Mouse (Mus musculus) CD4-positive helper T cell, adult 2 months (primary cell): Measurements from ENCODE around the gene Slc9b2.
A peak's percentile ranks its signal among the peaks of the same experiment; 100 is the strongest.

Source experiments
- DNase-seq: peaks from one replicate; pipeline ENCODE4 v3.0.0-alpha.2; 2012; ENCODE audit warnings: low read depth, missing footprints, low spot score

The Slc9b2 gene

DNA sequence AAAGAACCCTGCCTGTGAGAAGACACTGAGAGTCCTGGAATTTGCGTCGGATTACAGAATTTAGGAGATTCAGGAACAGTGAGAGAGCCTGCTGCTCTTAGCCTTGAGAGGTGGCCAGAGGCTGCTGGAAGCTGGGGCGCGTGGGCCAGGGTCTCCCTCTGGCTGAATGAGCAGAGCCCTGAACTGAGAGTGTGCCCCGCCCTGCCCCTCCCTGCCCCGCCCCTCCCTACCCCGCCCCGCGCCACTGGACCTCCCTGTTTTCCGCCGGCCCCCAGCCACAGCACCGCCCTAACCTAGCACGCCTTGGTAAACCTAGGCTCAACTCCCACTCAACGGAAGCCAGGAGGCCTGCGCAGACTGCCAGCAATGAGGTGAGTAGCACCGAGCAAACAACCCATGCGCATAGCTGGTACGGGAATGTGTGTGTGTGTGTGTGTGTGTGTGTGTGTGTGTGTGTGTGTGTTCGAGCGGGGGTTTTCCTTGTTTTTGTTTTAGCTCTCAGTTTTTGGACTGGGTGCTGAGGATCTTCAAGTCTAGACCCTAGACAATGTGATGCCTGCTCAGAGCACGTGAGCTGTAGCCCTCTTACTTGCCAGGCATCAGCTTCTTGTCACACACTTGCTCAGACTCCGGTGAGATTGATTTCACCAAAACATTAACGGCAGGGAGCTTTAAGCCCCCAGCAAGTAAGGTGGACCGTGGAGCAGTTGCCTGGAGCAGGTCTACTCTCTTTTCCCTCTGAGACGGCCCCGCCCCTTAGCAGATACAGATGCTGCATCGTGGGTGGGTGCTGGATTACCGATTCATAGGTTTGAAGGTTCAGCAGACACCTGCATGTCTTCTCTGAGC, at the start of gene Slc9b2:
Slc9b2 (plus strand) TSS at position 290 of the 849 bp plus-strand sequence.
- DNase-seq, result peak; percentile 88

DNA sequence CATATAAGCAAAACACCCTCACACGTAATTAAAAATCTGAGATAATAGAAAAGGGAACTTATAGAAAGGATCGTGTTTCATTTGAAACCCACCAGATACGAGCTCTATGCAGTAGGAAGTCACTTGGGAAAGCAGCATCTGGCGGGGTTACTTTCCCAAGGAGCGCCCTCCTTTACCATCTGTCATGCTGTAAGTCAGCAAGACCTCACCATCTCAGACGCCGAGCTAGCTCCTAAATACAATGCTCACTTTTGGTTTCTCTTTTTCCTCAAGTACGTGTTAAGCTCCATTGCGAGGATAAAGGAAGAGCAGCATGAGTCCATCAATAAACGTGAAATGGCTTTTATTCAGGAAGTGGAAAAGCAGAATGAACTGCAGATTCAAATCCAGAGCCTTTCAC, 48.6 kb upstream of the Slc9b2 start:
- DNase-seq, result no peak

DNA sequence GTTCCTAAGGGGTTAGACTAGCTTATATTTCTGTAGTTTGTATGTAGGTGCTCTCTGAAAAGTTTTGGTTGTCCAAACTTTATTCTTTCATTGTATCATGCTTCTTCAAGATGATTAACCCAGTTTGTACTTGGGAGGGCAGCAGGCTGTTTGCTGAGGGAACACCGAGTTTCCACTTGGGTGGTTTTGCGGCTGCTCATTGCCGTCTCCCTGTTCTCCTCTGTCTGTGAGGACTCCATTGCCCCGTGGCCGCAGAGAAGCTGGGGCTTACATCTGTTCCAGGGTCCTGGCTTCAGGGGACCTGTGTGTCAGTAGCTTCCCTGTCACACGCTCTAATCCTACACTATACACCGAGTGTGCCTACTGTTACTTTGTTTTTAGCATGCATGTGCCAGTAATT, 47.3 kb upstream of the Slc9b2 start:
- DNase-seq, result no peak

DNA sequence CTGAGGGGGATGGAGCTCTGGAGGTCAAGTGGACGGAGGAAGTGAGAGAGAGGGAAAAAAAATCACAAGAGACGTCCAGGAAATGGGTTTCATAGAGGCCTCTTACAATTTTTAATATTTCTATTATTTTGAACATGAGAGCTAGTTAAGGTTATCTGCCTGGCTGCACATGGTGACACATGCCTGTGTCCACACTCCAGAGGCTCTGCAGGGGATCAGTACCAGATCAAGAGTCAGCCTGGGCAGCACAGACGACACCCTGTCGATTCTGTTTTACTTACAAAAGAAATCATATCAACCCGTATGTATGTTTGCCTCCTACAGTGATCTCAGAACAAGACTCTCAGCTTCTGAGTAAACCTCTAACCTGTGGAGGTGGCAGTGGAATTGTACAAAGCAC, 38.9 kb upstream of the Slc9b2 start:
- no peak for DNase-seq

DNA sequence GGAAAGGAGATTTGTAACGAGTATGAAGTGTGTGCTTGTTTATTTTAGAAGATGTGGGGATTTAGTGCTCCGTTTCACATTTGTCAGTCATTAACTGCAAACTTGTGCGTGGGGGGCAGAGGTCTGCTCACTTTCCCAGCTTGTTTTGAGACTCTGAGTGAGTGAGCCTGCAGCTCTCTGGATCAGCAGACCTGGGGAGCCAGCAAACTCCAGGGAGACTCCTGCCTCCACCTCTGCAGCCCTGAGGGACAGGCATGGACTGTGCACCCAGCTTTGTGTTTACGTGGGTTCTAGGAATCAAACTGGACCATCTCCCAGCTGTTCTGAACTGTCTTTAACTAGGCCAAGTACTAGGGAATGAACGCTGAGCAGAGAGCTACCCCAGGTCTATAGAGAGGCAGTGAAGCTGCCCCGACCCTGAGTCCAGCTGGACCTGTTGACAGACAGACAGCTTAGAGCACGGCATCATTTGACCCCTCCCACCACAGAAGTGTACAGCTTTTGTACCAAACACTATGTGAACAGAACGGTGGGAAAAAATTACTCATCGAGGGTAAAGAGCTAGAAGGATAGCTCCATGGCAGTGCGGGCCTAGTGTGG, 38.0 kb upstream of the Slc9b2 start:
- DNase-seq, result no peak

DNA sequence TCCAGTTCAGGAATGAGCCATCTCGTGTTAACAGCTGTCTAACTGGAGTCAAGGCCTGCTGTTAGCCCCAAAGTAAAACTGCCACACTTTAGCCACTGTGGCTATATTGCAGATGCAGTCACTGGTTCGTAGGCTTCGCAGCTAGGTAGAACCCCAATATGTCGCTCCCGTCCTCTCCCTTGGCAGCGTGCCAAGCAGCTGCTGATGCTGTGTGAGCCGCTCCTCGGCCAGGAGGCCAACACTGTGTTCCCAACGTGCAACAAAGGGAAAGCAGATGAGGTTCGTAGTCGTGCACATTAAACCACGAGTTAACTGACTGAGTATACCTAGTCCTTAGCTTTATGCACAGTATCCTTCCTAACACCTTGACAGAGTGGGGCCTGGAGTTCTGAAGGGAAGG, 34.9 kb upstream of the Slc9b2 start:
- DNase-seq, result no peak

DNA sequence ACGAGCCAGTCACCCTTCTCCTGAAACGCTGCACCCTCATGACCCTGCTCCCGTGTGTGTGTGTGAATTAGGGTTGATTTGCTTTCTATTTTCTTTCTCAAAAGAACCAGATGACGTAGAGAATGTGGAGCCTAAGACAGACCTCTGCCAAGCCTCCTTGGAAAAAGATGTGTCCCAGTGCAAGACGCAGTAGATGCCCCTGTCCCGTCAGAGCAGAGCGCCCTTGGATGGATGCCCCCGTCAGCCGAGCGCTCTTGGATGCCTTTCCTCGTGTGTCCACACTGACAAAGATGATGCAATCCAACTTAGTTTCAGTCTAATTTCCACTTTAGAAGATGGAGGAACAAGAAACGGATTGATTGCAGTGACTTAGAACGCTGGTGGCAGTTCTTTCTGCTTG, 34.5 kb upstream of the Slc9b2 start:
- DNase-seq, result no peak

DNA sequence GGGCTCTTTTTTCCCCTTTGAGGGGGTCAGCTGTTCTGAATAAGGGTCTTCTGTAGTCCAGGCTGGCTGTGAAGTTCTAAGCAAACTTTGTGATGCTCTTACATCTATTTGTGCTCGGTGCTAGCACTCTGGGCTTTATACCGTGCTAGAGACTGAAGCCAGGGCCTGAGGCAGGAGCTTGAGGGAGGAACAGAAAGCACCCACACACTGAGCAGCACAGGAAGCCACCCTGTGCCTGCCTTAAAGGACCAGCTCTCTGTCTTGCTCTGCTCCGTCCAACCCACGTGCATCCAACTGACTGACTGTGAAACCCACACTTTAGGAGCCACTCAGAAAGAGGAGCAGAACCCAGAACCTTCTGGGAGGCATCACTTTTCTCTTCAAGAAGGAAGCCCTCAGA, 27.3 kb upstream of the Slc9b2 start:
- DNase-seq, result no peak

DNA sequence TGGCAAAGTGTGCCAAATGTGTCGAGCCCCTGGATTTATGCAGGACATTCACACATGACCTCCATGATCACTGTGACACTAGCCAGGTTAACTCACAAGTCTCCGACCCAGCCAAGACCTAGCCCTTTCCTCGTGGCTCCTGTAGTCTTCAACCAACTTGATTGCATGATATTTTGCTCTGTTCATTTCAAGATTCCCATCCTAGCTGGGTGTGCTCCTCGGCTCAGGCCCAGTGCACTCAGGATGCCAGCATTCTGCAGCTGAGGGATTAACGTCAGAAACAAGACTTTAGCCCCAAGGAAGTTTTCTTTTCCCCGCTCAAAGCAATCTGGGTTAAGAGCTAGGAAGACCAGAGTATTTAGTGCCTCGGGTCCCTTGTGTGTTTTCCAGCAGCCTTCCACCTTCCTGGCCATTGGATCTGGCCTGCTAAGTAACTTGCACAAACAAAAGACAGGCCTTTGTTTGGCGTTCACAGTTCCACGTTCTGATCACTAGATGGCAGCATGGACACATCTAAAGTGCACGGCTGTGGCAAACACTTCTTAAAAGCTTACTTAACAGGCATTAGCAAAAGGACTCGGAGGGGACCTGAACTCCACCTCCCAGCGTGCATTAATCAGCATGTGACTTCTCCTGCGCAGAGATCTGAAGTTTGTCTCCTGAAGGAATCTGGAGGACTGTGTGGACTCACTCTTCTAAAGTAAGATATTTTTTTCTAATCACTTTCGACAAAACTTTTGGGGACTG, 26.7 kb upstream of the Slc9b2 start, which contains the start of gene Bdh2:
Bdh2 (plus strand) TSS at position 553 of the 747 bp plus-strand sequence.
- peak; percentile 73 for DNase-seq

DNA sequence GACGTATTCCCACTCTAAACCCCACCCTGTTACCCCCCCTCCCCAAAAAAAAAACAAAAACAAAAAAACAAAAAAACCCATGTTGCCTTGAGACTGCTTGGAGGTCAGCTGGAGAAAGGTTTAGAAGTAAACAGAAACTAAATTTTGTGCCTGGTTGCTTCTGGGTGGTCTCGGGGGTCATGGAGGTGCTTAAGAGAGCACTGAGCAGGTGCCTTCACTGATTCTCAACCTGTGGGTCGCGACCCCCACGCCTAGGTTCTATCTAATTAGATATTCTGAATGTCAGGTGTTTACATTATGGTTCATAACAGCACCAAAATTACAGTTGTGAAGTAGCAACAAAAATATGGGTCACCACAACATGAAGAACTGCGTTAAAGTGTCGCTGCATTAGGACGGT, 25.8 kb upstream of the Slc9b2 start:
- DNase-seq, result no peak

DNA sequence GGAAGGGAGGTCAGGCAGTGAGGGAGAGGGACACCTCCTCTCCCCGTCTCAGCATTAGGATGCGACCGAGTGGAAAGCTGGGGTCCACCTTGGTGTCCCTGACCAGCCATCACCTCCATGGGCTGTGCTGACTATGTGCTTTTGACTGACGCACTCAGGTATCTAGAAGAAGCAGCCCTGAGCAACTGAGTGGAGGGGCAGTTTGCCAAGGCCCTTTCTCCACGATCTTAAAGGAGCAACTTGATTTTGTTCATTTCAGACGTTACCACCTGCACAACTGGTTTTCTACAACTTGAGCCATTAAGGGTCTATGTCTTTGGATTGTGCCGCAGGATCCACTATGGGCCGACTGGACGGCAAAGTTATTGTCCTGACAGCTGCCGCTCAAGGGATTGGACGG, 22.2 kb upstream of the Slc9b2 start:
- DNase-seq, result no peak

DNA sequence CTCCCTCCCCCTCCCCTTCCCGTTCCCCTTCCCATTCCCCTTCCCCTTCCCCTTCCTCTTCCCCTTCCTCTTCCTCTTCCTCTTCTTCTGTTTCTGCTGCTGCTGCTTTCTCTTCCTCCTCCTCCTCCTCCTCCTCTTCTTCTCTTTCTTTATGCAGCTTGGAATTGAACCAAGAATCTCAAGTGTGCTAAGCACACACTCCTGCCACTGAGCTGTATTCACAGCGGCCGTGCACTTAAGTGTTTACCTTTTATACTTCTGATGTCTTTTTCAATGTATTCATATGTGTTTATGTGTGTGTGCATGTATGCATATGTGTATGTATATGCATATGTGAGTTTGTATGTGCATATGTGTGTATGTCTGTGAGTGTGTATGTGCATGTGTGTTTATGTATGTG, 21.7 kb upstream of the Slc9b2 start:
- no peak for DNase-seq

DNA sequence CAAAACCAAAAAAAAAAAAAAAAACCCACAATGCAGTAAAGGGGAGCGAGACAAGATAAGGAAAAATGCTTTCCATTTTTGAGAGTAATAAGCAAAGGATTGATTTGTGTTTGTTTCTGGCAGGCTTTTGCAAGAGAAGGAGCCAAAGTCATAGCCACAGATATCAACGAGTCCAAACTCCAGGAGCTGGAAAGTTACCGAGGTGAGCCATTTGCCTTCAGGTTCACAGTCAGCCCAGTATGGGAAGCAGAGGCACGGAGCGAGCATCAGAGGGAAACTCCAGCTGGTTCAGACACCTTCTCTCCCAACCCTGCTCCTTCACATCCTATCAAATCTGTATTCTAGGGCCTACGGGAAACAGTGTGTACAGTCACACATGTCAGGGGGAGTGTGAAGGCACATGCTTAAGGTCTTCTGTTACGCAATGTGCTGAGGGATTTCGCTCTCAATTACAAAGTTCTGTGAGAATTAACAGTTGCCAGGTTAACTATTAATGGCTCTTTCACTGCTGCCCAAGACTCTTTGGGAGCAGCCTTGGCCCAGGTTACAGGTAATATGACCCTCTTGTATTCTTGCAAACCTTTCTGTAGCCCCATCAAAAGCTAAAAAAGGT, 19.3 kb upstream of the Slc9b2 start:
- DNase-seq, result no peak

DNA sequence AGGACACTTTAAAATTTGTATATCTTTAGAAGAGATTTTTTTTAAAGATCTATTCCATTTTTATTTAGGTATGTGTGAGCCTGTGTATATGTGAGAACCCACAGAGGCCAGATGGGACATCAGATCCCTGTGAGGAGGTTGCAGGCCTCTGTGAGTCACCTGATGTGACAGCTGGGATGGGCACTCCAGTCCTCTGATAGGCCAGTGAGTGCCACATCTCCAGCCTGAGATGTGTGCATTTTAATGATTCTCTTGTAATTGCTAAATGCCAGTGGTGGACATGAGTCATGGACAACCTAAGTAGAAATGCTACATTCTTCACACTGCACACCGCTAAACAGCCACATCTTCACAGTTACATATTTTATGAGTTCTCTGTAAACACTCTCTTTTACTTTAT, 18.4 kb upstream of the Slc9b2 start:
- no peak for DNase-seq

DNA sequence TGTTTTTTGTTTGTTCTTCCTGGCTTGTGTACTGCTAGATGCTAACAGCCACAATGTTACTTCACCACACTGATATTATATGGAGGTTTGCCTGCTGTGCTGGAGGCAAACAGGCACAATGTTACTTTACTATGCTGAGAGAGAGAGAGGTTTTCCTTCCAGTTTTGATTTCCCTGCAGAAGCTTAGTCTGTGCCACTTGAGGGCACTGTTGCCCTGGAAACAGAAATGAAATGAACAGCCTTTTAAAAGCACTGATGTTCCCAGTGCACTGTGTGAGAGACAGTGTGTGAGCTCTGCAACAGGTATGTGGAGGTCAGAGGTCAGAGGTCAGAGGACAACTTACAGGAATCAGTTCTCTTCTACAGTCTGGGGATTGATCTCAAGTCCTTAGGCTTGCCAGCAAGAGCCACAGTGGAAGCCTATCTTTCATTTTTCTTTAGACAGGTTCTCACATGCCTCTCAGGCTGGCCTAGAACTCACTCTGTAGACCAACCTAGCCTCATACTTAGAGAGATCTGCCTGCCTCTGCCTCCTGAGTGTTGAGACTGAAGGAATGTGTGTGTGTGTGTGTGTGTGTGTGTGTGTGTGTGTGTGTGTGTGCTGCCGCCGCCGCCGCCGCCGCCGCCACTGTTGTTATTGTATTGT, 17.1 kb upstream of the Slc9b2 start:
- DNase-seq, result peak; percentile 73

DNA sequence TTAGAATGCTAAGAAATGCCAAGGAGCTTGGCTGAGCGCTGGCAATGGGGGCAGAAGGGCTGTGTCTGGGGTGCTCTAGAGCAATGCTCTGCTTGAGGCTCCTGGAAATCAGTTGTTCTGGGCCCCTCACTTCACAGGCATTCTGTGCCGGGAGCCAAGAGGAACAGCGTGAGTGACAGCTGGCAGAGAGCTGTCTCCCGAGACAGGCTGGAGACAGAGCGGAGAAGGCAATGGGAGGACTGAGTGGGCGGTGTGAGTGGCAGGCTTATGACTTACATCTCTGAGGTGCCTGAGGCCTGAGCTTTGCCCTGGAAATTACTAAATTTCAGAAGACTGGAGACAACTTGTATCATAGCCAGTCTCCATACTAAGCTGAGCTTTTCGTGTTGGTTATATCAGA, 13.8 kb upstream of the Slc9b2 start:
- DNase-seq, result no peak

DNA sequence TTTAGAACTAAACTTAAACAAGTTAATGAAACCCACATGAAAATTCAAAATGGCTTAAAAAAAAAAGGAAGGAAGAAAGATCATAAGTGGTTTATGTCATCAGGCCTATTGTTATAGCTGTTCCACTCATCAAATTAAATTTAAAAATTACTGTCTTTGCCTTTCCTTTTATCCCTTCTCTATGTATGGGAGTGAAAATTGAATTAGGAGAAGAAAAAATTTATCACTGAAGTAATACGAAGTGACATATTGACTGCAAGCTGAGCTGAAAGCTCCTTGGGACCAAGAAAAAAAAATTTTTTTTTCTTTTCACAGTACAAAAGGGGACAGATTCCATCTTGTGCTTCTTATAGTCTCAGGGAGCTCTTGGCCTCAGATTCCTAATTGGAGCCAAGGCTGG, 11.9 kb upstream of the Slc9b2 start:
- DNase-seq, result no peak

DNA sequence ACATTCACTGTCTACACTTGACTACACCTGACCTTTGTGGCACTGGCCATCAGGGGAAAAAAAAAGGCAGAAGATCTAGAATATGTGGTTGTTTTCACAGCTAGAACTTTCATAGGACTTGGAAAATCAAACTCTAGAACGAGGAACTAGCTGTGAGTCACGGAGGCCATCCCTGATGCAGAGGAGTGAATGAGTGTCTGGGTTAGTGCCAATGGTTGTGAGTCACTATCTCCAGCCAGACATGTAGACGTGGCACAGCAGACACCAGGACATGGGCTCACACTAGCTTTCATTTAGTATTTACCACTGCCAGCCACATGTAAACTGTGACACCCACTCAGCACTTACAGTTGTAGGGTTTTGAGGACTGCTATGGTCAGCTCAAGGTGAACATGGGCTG, 8.9 kb upstream of the Slc9b2 start:
- peak; percentile 14 for DNase-seq

DNA sequence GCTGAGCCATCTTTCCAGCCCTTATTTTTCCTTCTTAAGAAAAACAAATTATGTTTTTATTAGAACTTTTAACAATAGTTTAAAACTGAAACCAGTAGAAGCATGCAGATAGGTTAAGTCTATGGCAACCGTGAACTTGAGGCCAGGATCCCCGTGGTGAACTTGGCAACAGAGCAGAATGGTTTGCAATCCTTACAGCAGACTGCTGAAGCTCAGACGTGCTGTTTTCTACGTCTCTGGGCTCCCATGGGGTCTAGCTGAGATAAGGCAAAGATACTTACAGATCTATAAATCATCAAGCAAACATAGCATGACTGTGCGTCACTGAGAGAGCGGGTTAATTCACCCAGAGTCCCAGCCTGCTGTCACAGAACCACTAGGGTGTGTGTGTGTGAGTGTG, 7.4 kb upstream of the Slc9b2 start:
- DNase-seq, result no peak

DNA sequence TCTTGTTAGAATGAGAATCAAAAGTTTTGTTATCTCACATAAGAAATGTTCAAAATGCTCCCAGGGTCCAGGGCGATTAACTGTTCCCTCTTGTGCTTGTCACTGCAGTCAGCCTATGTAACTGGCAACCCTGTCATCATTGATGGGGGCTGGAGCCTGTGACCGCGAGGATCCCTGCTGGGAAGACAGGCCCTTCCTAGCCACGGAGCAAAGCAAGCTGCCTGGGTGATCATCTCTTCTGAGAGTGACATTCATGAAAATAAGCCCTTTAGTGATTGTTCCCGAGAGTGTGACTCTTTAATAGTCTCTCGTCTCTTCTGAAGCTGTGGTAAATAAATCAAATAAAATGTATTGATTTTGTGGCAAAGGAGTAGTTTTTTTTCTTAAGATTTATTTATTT, 3.4 kb upstream of the Slc9b2 start:
- DNase-seq, result no peak

DNA sequence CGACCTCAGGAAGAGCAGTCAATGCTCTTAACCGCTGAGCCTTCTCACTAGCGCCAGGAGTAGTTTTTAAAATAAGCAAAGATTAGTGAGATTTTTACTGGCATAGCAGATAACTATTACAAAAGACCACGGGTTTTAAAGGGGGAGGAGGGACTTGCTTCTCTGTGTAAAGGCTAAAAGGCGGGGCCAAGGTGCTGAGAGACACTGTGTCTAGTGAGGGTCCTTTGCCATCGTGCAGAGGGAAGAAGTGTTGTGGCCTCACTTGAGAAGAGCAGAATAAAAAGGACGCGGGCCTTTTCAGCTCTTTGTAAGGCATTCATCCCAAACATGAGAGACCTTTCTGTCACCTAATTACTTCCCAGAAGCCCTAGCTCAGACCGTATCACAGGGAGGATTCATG, 2.9 kb upstream of the Slc9b2 start:
- no peak for DNase-seq
